Mouse (Mus musculus) myocyte (in vitro differentiated cells): ENCODE measurements at regions not wholly inside any gene's neighbourhood (a gene's known extent, or its start where the extent isn't known, plus 50 kb on each side); places are given as distances from the start of the nearest gene placed in this dataset.

ENCODE experiments used
- H3K27me3 ChIP-seq: one replicate; pipeline ENCODE4 v1.6.1; 2011; ENCODE audit not compliant: control insufficient read depth, insufficient read depth, insufficient read length
- H3K36me3 ChIP-seq: one replicate; pipeline ENCODE4 v1.6.1; 2011; ENCODE audit not compliant: control insufficient read depth, insufficient read depth
- H3K4me2 ChIP-seq: one replicate; pipeline ENCODE4 v1.6.1; 2011; ENCODE audit warnings: low read depth, control low read depth
- H3K4me3 ChIP-seq: one replicate; pipeline ENCODE4 v1.5.1; 2011; ENCODE audit warnings: mild to moderate bottlenecking, control low read depth, moderate library complexity
- H3K79me2 ChIP-seq: one replicate; pipeline ENCODE4 v1.6.1; 2011; ENCODE audit not compliant: control insufficient read depth, insufficient read depth
- H3ac ChIP-seq: one replicate; pipeline ENCODE4 v1.6.1; 2011; ENCODE audit not compliant: control insufficient read depth, insufficient read length
- CEBPB ChIP-seq: IDR thresholded peaks from 2 replicates; pipeline ENCODE4 v1.6.1; 2011; ENCODE audit warnings: mild to moderate bottlenecking, moderate library complexity; ENCODE audit not compliant: poor library complexity, insufficient read depth, severe bottlenecking
- E2F4 ChIP-seq: IDR thresholded peaks from one replicate; pipeline ENCODE4 v1.6.1; 2011; ENCODE audit warnings: mild to moderate bottlenecking, control low read depth, moderate library complexity; ENCODE audit not compliant: insufficient read depth
- MAX ChIP-seq: IDR thresholded peaks from one replicate; pipeline ENCODE4 v1.6.1; 2011; ENCODE audit warnings: low read depth, mild to moderate bottlenecking, control low read depth
- MYOD1 ChIP-seq, 3 experiments: IDR thresholded peaks; one replicate each; pipeline ENCODE4 v1.6.1; 2011; ENCODE audit warnings: control low read depth in 2 of 3, low read depth in 2 of 3, mild to moderate bottlenecking in 2 of 3, moderate library complexity in 1 of 3; ENCODE audit not compliant: insufficient read length in 2 of 3, control insufficient read depth in 1 of 3
- MYOG ChIP-seq, 3 experiments: IDR thresholded peaks; one replicate each; pipeline ENCODE4 v1.6.1; 2011; ENCODE audit warnings: control low read depth in 2 of 3, low read depth in 2 of 3, mild to moderate bottlenecking in 2 of 3; ENCODE audit not compliant: insufficient read length in 2 of 3, control insufficient read depth in 1 of 3, insufficient read depth in 1 of 3
- POLR2A ChIP-seq: IDR thresholded peaks from one replicate; pipeline ENCODE4 v1.6.1; 2011; ENCODE audit warnings: low read depth, mild to moderate bottlenecking, control low read depth, moderate library complexity; ENCODE audit not compliant: insufficient read length
- POLR2AphosphoS2 ChIP-seq: IDR thresholded peaks from one replicate; pipeline ENCODE4 v1.6.1; 2011; ENCODE audit warnings: low read depth, control low read depth; ENCODE audit not compliant: insufficient read length
- REST ChIP-seq: IDR thresholded peaks from one replicate; pipeline ENCODE4 v1.6.1; 2011; ENCODE audit warnings: mild to moderate bottlenecking, control low read depth, moderate library complexity; ENCODE audit not compliant: insufficient read depth, insufficient read length
- SRF ChIP-seq: IDR thresholded peaks from one replicate; pipeline ENCODE4 v1.6.1; 2011; ENCODE audit warnings: low read depth; ENCODE audit not compliant: control insufficient read depth, insufficient read length
- TCF12 ChIP-seq: IDR thresholded peaks from one replicate; pipeline ENCODE4 v1.6.1; 2011; ENCODE audit warnings: mild to moderate bottlenecking, control low read depth; ENCODE audit not compliant: poor library complexity, insufficient read depth, severe bottlenecking
- TCF3 ChIP-seq: IDR thresholded peaks from one replicate; pipeline ENCODE4 v1.6.1; 2011; ENCODE audit warnings: low read depth, control low read depth; ENCODE audit not compliant: insufficient read length
- USF1 ChIP-seq: IDR thresholded peaks from one replicate; pipeline ENCODE4 v1.6.1; 2011; ENCODE audit warnings: low read depth, mild to moderate bottlenecking, control low read depth, moderate library complexity

DNA sequence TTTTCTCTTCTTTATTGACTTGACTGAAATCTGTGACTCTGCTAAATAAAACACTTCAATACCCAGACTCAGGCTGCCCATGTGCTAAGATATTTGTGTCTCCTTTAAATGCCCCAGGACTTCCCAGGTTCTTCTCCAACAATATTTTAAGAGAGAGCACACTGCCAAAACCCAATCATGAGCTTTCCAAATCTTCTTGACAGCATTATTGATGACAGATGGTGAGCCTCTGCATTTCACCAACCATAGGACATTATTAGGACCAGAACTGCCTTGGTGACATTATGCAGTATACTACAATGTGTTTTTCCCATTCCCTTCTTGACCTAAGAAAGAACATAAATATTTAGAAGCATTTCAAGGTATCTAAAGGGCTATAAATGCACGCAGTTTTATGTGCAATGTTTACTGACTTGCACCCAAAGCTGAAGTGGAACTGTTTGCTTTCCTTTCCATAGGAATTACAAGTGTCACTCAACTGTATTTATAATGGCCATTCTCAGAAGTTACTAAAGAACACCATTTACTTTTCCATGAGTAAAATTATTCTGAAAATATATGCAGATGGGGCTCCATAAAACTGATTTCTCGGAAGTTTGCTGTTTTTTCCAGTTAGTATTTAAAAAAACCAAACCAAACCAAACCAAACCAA, 357.6 kb downstream of the Btg1 start:
- Histone ChIP-seq H3ac (no peak overlapping the region), H3K4me3 (no peak overlapping the region), H3K4me2 (no peak overlapping the region), H3K27me3 (no peaks in the 10 kb centered on the region), H3K79me2 (no peaks in the 10 kb centered on the region), H3K36me3 (no peaks in the 10 kb centered on the region)
- no peak for TF ChIP-seq TCF3
- TF ChIP-seq SRF = no peak
- no peak for TF ChIP-seq POLR2A
- no peak for TF ChIP-seq REST
- no peak for TF ChIP-seq MYOG (IDR thresholded peaks at IDR 0.05; ENCODE audit: control insufficient read depth in 1 of 3, insufficient read depth in 1 of 3, insufficient read length in 2 of 3, low read depth in 2 of 3)
- TF ChIP-seq E2F4 = no peak
- no peak for TF ChIP-seq USF1
- no peak for TF ChIP-seq MAX
- TF ChIP-seq CEBPB = no peak
- no peak for TF ChIP-seq TCF12
- no peak for TF ChIP-seq POLR2AphosphoS2
- no peak for TF ChIP-seq MYOD1 (IDR thresholded peaks at IDR 0.05; ENCODE audit: control insufficient read depth in 1 of 3, insufficient read length in 2 of 3, low read depth in 2 of 3)

DNA sequence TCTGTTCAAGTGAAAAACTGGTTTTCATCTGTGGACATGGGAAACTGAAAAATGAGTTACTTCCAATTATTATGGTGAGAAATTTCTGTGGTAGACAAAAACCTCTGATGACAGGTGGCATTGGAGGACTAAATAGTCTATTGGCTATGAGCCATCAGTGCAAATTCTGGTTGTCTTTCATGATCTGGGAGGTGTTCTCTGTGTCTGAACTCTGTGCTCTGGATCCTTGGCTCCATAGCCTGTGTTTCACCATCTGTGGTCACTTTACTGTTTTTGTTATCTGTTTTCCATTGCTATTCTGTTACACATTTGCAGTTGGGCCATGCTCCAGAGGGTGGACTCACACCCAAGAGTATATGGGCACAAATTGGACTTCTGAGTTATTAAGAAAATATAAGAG, 359.9 kb downstream of the Btg1 start:
- Histone ChIP-seq H3K36me3 (no peaks in the 10 kb centered on the region), H3K4me2 (no peak overlapping the region)
- TF ChIP-seq CEBPB = 0 out of 2 replicates have a peak, but pooled peaks have one; percentile 12
- no peak for TF ChIP-seq TCF12
- TF ChIP-seq TCF3 = no peak
- no peak for TF ChIP-seq E2F4
- TF ChIP-seq USF1 = no peak
- no peak for TF ChIP-seq MAX
- TF ChIP-seq MYOD1 (IDR thresholded peaks at IDR 0.05; ENCODE audit: control insufficient read depth in 1 of 3, insufficient read length in 2 of 3, low read depth in 2 of 3) = no peak
- no peak for TF ChIP-seq REST
- TF ChIP-seq MYOG (IDR thresholded peaks at IDR 0.05; ENCODE audit: control insufficient read depth in 1 of 3, insufficient read depth in 1 of 3, insufficient read length in 2 of 3, low read depth in 2 of 3) = no peak

GRCm38 (mm10) chr10:96980494-96980831, 363.7 kb downstream of the Btg1 start:
- no peak overlapping the region for H3K4me3 ChIP-seq
- no peaks in the 10 kb centered on the region for H3K36me3 ChIP-seq
- no peaks in the 10 kb centered on the region for H3K79me2 ChIP-seq
- no peak overlapping the region for H3ac ChIP-seq
- TF ChIP-seq MYOG (IDR thresholded peaks at IDR 0.05; ENCODE audit: control insufficient read depth in 1 of 3, insufficient read depth in 1 of 3, insufficient read length in 2 of 3, low read depth in 2 of 3) = no peak
- no peak for TF ChIP-seq TCF12
- TF ChIP-seq E2F4 = no peak
- TF ChIP-seq SRF = no peak
- TF ChIP-seq USF1 = no peak
- no peak for TF ChIP-seq CEBPB
- TF ChIP-seq TCF3 = no peak
- no peak for TF ChIP-seq REST
- no peak for TF ChIP-seq MYOD1 (IDR thresholded peaks at IDR 0.05; ENCODE audit: control insufficient read depth in 1 of 3, insufficient read length in 2 of 3, low read depth in 2 of 3)
- TF ChIP-seq MAX = no peak
- TF ChIP-seq POLR2AphosphoS2 = no peak
- TF ChIP-seq POLR2A = no peak
- H3K4me2 ChIP-seq = no peak overlapping the region
- no peaks in the 10 kb centered on the region for H3K27me3 ChIP-seq

More for the DNA sequence above, 359.9 kb downstream of the Btg1 start:
- Histone ChIP-seq H3ac (no peak overlapping the region), H3K79me2 (no peaks in the 10 kb centered on the region), H3K4me3 (no peak overlapping the region), H3K27me3 (no peaks in the 10 kb centered on the region)

GRCm38 (mm10) chr10:96980832-96981515, 364.2 kb downstream of the Btg1 start:
- Histone ChIP-seq H3K4me2 (no peak overlapping the region), H3ac (no peak overlapping the region), H3K36me3 (no peaks in the 10 kb centered on the region), H3K79me2 (no peaks in the 10 kb centered on the region), H3K4me3 (no peak overlapping the region), H3K27me3 (no peaks in the 10 kb centered on the region)
- TF ChIP-seq TCF12 = no peak
- no peak for TF ChIP-seq CEBPB
- TF ChIP-seq SRF = no peak
- no peak for TF ChIP-seq MYOG (IDR thresholded peaks at IDR 0.05; ENCODE audit: control insufficient read depth in 1 of 3, insufficient read depth in 1 of 3, insufficient read length in 2 of 3, low read depth in 2 of 3)
- TF ChIP-seq MYOD1 (IDR thresholded peaks at IDR 0.05; ENCODE audit: control insufficient read depth in 1 of 3, insufficient read length in 2 of 3, low read depth in 2 of 3) = no peak
- no peak for TF ChIP-seq USF1
- no peak for TF ChIP-seq E2F4
- TF ChIP-seq POLR2A = no peak
- no peak for TF ChIP-seq MAX
- no peak for TF ChIP-seq POLR2AphosphoS2
- TF ChIP-seq REST = no peak
- no peak for TF ChIP-seq TCF3
